Mouse (Mus musculus) thymus, adult 2 months (tissue): ENCODE data around the gene Tex46.

Experiments used
- CTCF ChIP-seq: fragments of 200-500 bp; IDR thresholded peaks from 2 replicates; pipeline ENCODE4 v1.5.1; 2012; ENCODE audit warnings: mild to moderate bottlenecking, control low read depth, low read length, moderate library complexity, borderline replicate concordance; ENCODE audit not compliant: control insufficient read depth, poor library complexity, insufficient read depth; ENCODE audit errors: extremely low read depth
- POLR2A ChIP-seq: fragments of 200-500 bp; IDR thresholded peaks from 2 replicates; pipeline ENCODE4 v1.6.1; 2012; ENCODE audit warnings: mild to moderate bottlenecking, low read length, control low read depth, moderate library complexity; ENCODE audit not compliant: control insufficient read depth, poor library complexity, insufficient read depth; ENCODE audit errors: extremely low read depth

DNA sequence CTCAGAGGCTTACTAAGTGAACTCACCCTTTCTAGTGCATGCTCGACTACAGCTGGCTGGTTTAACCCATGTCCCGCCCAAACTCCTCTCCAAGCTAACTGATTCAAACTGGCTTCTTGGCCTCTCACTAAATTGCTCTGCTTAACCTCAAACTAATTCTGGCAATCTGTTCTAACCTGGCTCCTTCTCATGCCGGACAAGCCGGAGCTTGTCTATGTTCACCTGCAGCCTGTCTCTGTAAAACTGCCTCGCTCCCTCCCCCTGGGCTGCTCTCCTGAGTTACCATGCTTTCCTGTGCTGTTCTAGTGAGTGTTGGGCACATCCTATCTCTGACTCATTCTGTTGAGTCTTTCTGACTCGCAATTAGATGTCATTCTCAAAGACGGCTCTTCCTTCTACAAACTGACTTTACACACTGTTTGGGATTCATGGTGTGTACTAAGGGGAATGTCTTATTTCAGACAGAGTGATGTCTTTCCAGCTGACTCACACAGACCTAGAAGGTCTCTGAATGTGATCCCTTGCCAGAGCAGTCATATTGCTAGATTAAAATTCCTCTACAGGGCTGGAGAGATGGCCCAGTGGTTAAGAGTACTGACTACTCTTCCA, 11.9 kb upstream of the Tex46 start:
- TF ChIP-seq POLR2A, result no peak
- no peak for TF ChIP-seq CTCF
